Mouse (Mus musculus) ES-E14 (cell line): ENCODE measurements at regions not wholly inside any gene's neighbourhood (a gene's known extent, or its start where the extent isn't known, plus 50 kb on each side); places are given as distances from the start of the nearest gene placed in this dataset.

Source experiments
- DNase-seq: peaks from one replicate; pipeline ENCODE4 v3.0.0-alpha.2; 2013; ENCODE audit warnings: low read depth, low spot score
- H3K27ac ChIP-seq: 2 replicates; pipeline ENCODE4 v1.5.1; 2012; ENCODE audit warnings: low read depth, mild to moderate bottlenecking, low read length, moderate library complexity, mixed read lengths; ENCODE audit not compliant: poor library complexity, insufficient read depth, severe bottlenecking
- H3K36me3 ChIP-seq: 2 replicates; pipeline ENCODE4 v1.6.1; 2012; ENCODE audit warnings: mild to moderate bottlenecking, low read length, moderate library complexity, mixed read lengths; ENCODE audit not compliant: control insufficient read depth, poor library complexity, insufficient read depth, severe bottlenecking
- H3K4me1 ChIP-seq, 2 experiments: fragments of 150-350 bp in 1 of 2; sonication (generic) in 1 of 2; 2 replicates each; pipeline ENCODE4 v1.6.1; 2012; ENCODE audit warnings: low read length in 2 of 2, mild to moderate bottlenecking in 1 of 2, mixed read lengths in 1 of 2; ENCODE audit not compliant: control insufficient read depth in 2 of 2, insufficient read depth in 2 of 2, poor library complexity in 1 of 2
- H3K4me3 ChIP-seq, 2 experiments: fragments of 150-350 bp in 1 of 2; sonication (generic) in 1 of 2; 2 replicates each; pipeline ENCODE4 v1.5.1; 2012; ENCODE audit warnings: low read length in 2 of 2, low read depth in 1 of 2, mild to moderate bottlenecking in 1 of 2, mixed read lengths in 1 of 2; ENCODE audit not compliant: insufficient read depth in 1 of 2, poor library complexity in 1 of 2, severe bottlenecking in 1 of 2
- H3K9ac ChIP-seq: 2 replicates; pipeline ENCODE4 v1.6.1; 2012; ENCODE audit warnings: low read depth, mild to moderate bottlenecking, low read length, mixed read lengths; ENCODE audit not compliant: poor library complexity, insufficient read depth, severe bottlenecking
- H3K9me3 ChIP-seq: fragments of 150-350 bp; sonication (generic); 2 replicates; pipeline ENCODE4 v1.6.1; 2012; ENCODE audit warnings: low read depth, mild to moderate bottlenecking, low read length; ENCODE audit not compliant: control insufficient read depth, insufficient read depth
- CHD2 ChIP-seq: IDR thresholded peaks from 2 replicates; pipeline ENCODE4 v1.6.1; 2014; ENCODE audit warnings: mild to moderate bottlenecking, low read depth, low read length, inconsistent platforms
- HCFC1 ChIP-seq: IDR thresholded peaks from 2 replicates; pipeline ENCODE4 v1.6.1; 2012; ENCODE audit warnings: low read length, inconsistent platforms, borderline replicate concordance; ENCODE audit not compliant: insufficient read depth
- MAFK ChIP-seq: IDR thresholded peaks from 2 replicates; pipeline ENCODE4 v1.6.1; 2014; ENCODE audit warnings: mild to moderate bottlenecking, low read depth, low read length, inconsistent platforms; ENCODE audit not compliant: insufficient read depth
- ZC3H11A ChIP-seq: IDR thresholded peaks from 2 replicates; pipeline ENCODE4 v1.6.1; 2012; ENCODE audit warnings: low read depth, mild to moderate bottlenecking, inconsistent platforms, low read length, borderline replicate concordance
- ZNF384 ChIP-seq: IDR thresholded peaks from 2 replicates; pipeline ENCODE4 v1.6.1; 2012; ENCODE audit warnings: low read depth, low read length, inconsistent platforms
- in situ Hi-C, 2 experiments: fragments of 600-800 bp; cut with MboI; formaldehyde crosslinking; loops; one replicate each; pipeline ENCODE4 v1.15.1; 2025; ENCODE audit warnings: low sequenced_read_pairs in 2 of 2, inconsistent platforms in 1 of 2; ENCODE audit not compliant: unreplicated experiment in 2 of 2

- no peak overlapping the region for H3K9ac ChIP-seq
- no peak for DNase-seq
- H3K9me3 ChIP-seq: no peaks in the 10 kb centered on the region
- no peaks in the 10 kb centered on the region for H3K36me3 ChIP-seq
- no peaks in the 10 kb centered on the region for H3K4me1 ChIP-seq
- in situ Hi-C loops: no loop called here
- no peak overlapping the region for H3K4me3 ChIP-seq
- TF ChIP-seq MAFK (no peak), CHD2 (no peak), ZC3H11A (no peak), ZNF384 (no peak), HCFC1 (no peak)
- H3K27ac ChIP-seq: no peak overlapping the region
These were observed 1453.5 kb downstream of the Slc22a22 start for GRCm38 (mm10) chr15:56023862-56024484.

- in situ Hi-C loops: no loop called here
- Histone ChIP-seq H3K36me3 (no peaks in the 10 kb centered on the region), H3K9ac (no peak overlapping the region), H3K9me3 (no peaks in the 10 kb centered on the region), H3K27ac (no peak overlapping the region), H3K4me3 (no peak overlapping the region), H3K4me1 (no peaks in the 10 kb centered on the region)
- no peak for TF ChIP-seq MAFK
- TF ChIP-seq ZNF384: no peak
- no peak for TF ChIP-seq HCFC1
- no peak for TF ChIP-seq CHD2
- TF ChIP-seq ZC3H11A: no peak
- no peak for DNase-seq
These were observed 1455.1 kb downstream of the Slc22a22 start for GRCm38 (mm10) chr15:56022315-56022714.

- Histone ChIP-seq H3K4me3 (no peak overlapping the region), H3K4me1 (no peaks in the 10 kb centered on the region), H3K27ac (no peak overlapping the region), H3K9me3 (no peaks in the 10 kb centered on the region), H3K36me3 (no peaks in the 10 kb centered on the region), H3K9ac (no peak overlapping the region)
- in situ Hi-C loops: no loop called here
- no peak for DNase-seq
- TF ChIP-seq ZNF384 (no peak), ZC3H11A (no peak), CHD2 (no peak), HCFC1 (no peak), MAFK (no peak)
These were observed 1459.3 kb downstream of the Slc22a22 start for GRCm38 (mm10) chr15:56018141-56018540.

- DNase-seq: no peak
- TF ChIP-seq ZC3H11A (no peak), MAFK (no peak), ZNF384 (no peak), HCFC1 (no peak), CHD2 (no peak)
- Histone ChIP-seq H3K27ac (no peak overlapping the region), H3K9ac (no peak overlapping the region), H3K4me3 (no peak overlapping the region), H3K4me1 (no peaks in the 10 kb centered on the region), H3K36me3 (no peaks in the 10 kb centered on the region), H3K9me3 (no peaks in the 10 kb centered on the region)
- in situ Hi-C loops: no loop called here
These were observed 1459.9 kb downstream of the Slc22a22 start for GRCm38 (mm10) chr15:56017561-56017960.

- TF ChIP-seq MAFK (peak; percentile 87), HCFC1 (no peak)
- Histone ChIP-seq H3K36me3 (no peaks in the 10 kb centered on the region), H3K4me3 (no peak overlapping the region), H3K9ac (no peak overlapping the region), H3K9me3 (no peaks in the 10 kb centered on the region), H3K4me1 (no peaks in the 10 kb centered on the region), H3K27ac (no peak overlapping the region)
- in situ Hi-C loops: no loop called here
- no peak for DNase-seq
These were observed 1461.4 kb downstream of the Slc22a22 start for GRCm38 (mm10) chr15:56016070-56016469.
